Mouse (Mus musculus): ENCODE measurements around the gene Olfm2. TPM values are rescaled to one million over a fixed set of nuclear protein-coding genes. Genes with fewer than 3 reads are reported as not detected.

Gene Olfm2
- total RNA-seq (2023), result not detected

GRCm38 (mm10) chr9:20746017-20746660, at the start of gene Olfm2:
Olfm2 (minus strand) TSS chr9:20746349.

GRCm38 (mm10) chr9:20651602-20652259, 94.4 kb downstream of the Olfm2 start, which contains the start of gene Pin1:
Pin1 (plus strand) TSS chr9:20652095.

GRCm38 (mm10) chr9:20644360-20645081, 101.6 kb downstream of the Olfm2 start, which contains the start of gene Fbxl12:
Fbxl12 (minus strand) TSS chr9:20644767.

GRCm38 (mm10) chr9:20642101-20642895, 103.9 kb downstream of the Olfm2 start, which contains the start of gene Ubl5:
Ubl5 (plus strand) TSS chr9:20642878.

Other genes starting within 250 kb of the Olfm2 start
- 10 to 100 TPM; 13.3 to 15.9 TPM for gene Zfp266, start 224.9 kb downstream of the Olfm2 start, total RNA-seq (2023)
- 1 to 10 TPM; 2.9 to 3.0 TPM for gene Zfp846, start 165.1 kb downstream of the Olfm2 start, total RNA-seq (2023)
- gene Ubl5, start 103.5 kb downstream of the Olfm2 start, total RNA-seq (2023), result 100 to 1,000 TPM; 326 to 350 TPM
- 10 to 100 TPM; 25.3 to 33.1 TPM for gene Fbxl12, start 101.6 kb downstream of the Olfm2 start, total RNA-seq (2023)
- 1 to 10 TPM; 8.1 to 9.1 TPM for gene Pin1, start 94.3 kb downstream of the Olfm2 start, total RNA-seq (2023)
- 1 to 10 TPM in 1 of 2 experiments, under 1 TPM in 1; 0.60 to 1.1 TPM for gene Col5a3, start 68.7 kb upstream of the Olfm2 start, total RNA-seq (2023)
- not detected for gene Rdh8, start 72.2 kb upstream of the Olfm2 start, total RNA-seq (2023)
- 1 to 10 TPM; 5.6 to 6.5 TPM for gene A230050P20Rik, start 122.3 kb upstream of the Olfm2 start, total RNA-seq (2023)
- gene Angptl6, start 133.4 kb upstream of the Olfm2 start, total RNA-seq (2023), result 1 to 10 TPM in 1 of 2 experiments, under 1 TPM in 1; 0.22 to 1.0 TPM
- gene Ppan, start 141.8 kb upstream of the Olfm2 start, total RNA-seq (2023), result 10 to 100 TPM; 25.9 to 32.1 TPM
- 10 to 100 TPM; 74.2 to 83.2 TPM for gene Eif3g, start 152.3 kb upstream of the Olfm2 start, total RNA-seq (2023)
- 100 to 1,000 TPM; 108 to 111 TPM for gene Dnmt1, start 213.5 kb upstream of the Olfm2 start, total RNA-seq (2023)
- 1 to 10 TPM; 5.7 to 7.9 TPM for gene S1pr2, start 230.4 kb upstream of the Olfm2 start, total RNA-seq (2023)